Mouse (Mus musculus) midbrain, postnatal 0 days (tissue): ENCODE data around the gene Rfxank. TPM values are rescaled to one million over a fixed set of nuclear protein-coding genes. Genes with fewer than 3 reads are reported as not detected.

Source experiments
- ATAC-seq: fragments of 200-750 bp; cut with Nextera tagmentation; 2 replicates; pipeline ENCODE4 v1.8.0; 2017; ENCODE audit warnings: moderate number of reproducible peaks, mild to moderate bottlenecking, moderate TSS enrichment, moderate library complexity; ENCODE audit not compliant: low FRiP score
- DNase-seq: peaks from one replicate; pipeline ENCODE4 v3.0.0-alpha.2; 2015; ENCODE audit warnings: low spot score
- H3K27ac ChIP-seq: fragments of 300-500 bp; sonication (generic); 2 replicates; pipeline ENCODE4 v1.5.1; 2014; ENCODE audit warnings: low read depth, mild to moderate bottlenecking, low read length, mixed read lengths
- H3K27me3 ChIP-seq: fragments of 300-500 bp; sonication (generic); 2 replicates; pipeline ENCODE4 v1.6.1; 2014; ENCODE audit warnings: low read length, control low read depth, mixed read lengths; ENCODE audit not compliant: insufficient read depth
- H3K36me3 ChIP-seq: fragments of 300-500 bp; sonication (generic); 2 replicates; pipeline ENCODE4 v1.6.1; 2014; ENCODE audit warnings: low read length, control low read depth, mixed read lengths; ENCODE audit not compliant: insufficient read depth
- H3K4me1 ChIP-seq: fragments of 300-500 bp; sonication (generic); 2 replicates; pipeline ENCODE4 v1.6.1; 2014; ENCODE audit warnings: mild to moderate bottlenecking, control low read depth, antibody characterized with exemption, low read length, mixed read lengths; ENCODE audit not compliant: insufficient read depth
- H3K4me2 ChIP-seq: fragments of 300-500 bp; sonication (generic); 2 replicates; pipeline ENCODE4 v1.6.1; 2014; ENCODE audit warnings: low read depth, mild to moderate bottlenecking, low read length, mixed read lengths; ENCODE audit not compliant: poor library complexity, severe bottlenecking
- H3K4me3 ChIP-seq: fragments of 300-500 bp; sonication (generic); 2 replicates; pipeline ENCODE4 v1.5.1; 2014; ENCODE audit warnings: low read depth, mild to moderate bottlenecking, low read length, moderate library complexity
- H3K9ac ChIP-seq: fragments of 300-500 bp; sonication (generic); replicated peaks from 2 replicates; pipeline ENCODE4 v1.6.1; 2014; ENCODE audit warnings: mild to moderate bottlenecking, low read length, moderate library complexity, mixed read lengths; ENCODE audit not compliant: poor library complexity, severe bottlenecking
- H3K9me3 ChIP-seq: fragments of 300-500 bp; sonication (generic); 2 replicates; pipeline ENCODE4 v1.6.1; 2016; ENCODE audit warnings: low read length, control low read depth
- CTCF ChIP-seq: IDR thresholded peaks from 2 replicates; pipeline ENCODE4 v1.5.1; 2016; ENCODE audit warnings: antibody characterized with exemption, mild to moderate bottlenecking
- WGBS: fragments of 180-500 bp; shearing (Covaris S2); extraction: QIAGEN DNeasy Blood & Tissue Kit; methylation state at CpG from one replicate; pipeline ENCODE4 v1.1.7; 2014; 5-methylcytosine and 5-hydroxymethylcytosine counted together
- polyA plus RNA-seq: library from polyadenylated mRNA; unstranded; fragments of >200 nt; fragmentation: Nextera tagmentation; extraction: Ambion mirVana; gene quantifications from 2 replicates; pipeline ENCODE4 v1.2.1, GENCODE M21; 2015
- total RNA-seq: library from RNA; depleted of rRNA; stranded (reverse); fragments of >200 nt; gene quantifications from 2 replicates; pipeline ENCODE4 v1.2.3, GENCODE M21; 2014

Gene Rfxank
- total and polyA plus RNA-seq, 2 experiments from 2014 or later: 7.4 to 12.3 TPM

GRCm38 (mm10) chr8:70178231-70178630 lies 39.3 kb upstream of the Rfxank start:
- DNase-seq (no peak), ATAC-seq (no peak)
- Histone ChIP-seq H3K4me2 (no peak overlapping the region), H3K4me1 (0 out of 2 replicates have a peak, but pooled peaks cover 2% of the 10 kb centered on the region), H3K27me3 (no peaks in the 10 kb centered on the region), H3K9me3 (no peaks in the 10 kb centered on the region), H3K9ac (no peak overlapping the region), H3K36me3 (peaks cover 20% of the 10 kb centered on the region), H3K4me3 (no peak overlapping the region), H3K27ac (no peak overlapping the region)
- 92% methylated on average over 2 of the region's 2 CpGs for WGBS
- no peak for TF ChIP-seq CTCF

- ATAC-seq: no peak
- DNase-seq: no peak
- 90% methylated on average over 7 of the region's 7 CpGs for WGBS
- Histone ChIP-seq H3K9me3 (no peaks in the 10 kb centered on the region), H3K4me2 (no peak overlapping the region), H3K9ac (no peak overlapping the region), H3K4me1 (peaks cover 5% of the 10 kb centered on the region; the same call in 1 of the 2 replicates), H3K27me3 (no peaks in the 10 kb centered on the region), H3K27ac (no peak overlapping the region), H3K36me3 (no peaks in the 10 kb centered on the region), H3K4me3 (no peak overlapping the region)
- no peak for TF ChIP-seq CTCF
Observed at GRCm38 (mm10) chr8:70174079-70174478, 35.1 kb upstream of the Rfxank start.

DNA sequence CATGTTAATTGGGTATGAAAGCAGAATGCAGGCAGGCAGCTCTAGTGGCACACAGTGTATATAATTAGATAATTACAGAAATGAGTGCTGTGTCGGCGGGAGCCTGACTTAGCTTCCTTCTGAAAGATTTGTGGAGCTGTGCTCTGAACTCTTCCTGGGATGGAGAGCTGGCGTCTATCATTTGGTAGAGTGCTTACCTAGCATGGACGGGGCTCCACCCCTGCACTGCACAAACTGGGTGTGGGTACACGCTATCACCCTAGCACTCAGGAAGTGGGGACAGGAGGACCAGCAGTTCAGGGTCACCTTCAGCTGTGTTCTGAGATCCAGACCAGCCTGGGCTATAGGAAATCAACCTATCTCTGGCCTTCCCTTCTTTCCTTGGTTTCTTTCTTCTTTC lies 34.4 kb upstream of the Rfxank start:
- H3K4me1 ChIP-seq: peaks cover 5% of the 10 kb centered on the region; the same call in 1 of the 2 replicates
- H3K4me2 ChIP-seq: no peak overlapping the region; the same call in 1 of the 2 replicates
- H3K9ac ChIP-seq: no peak overlapping the region; the same call in 1 of the 2 replicates
- no peaks in the 10 kb centered on the region for H3K9me3 ChIP-seq
- H3K27me3 ChIP-seq: no peaks in the 10 kb centered on the region
- DNase-seq (no peak), ATAC-seq (no peak)
- H3K4me3 ChIP-seq: no peak overlapping the region
- TF ChIP-seq CTCF: no peak
- 91% methylated on average over 5 of the region's 5 CpGs for WGBS
- no peaks in the 10 kb centered on the region for H3K36me3 ChIP-seq
- no peak overlapping the region for H3K27ac ChIP-seq

DNA sequence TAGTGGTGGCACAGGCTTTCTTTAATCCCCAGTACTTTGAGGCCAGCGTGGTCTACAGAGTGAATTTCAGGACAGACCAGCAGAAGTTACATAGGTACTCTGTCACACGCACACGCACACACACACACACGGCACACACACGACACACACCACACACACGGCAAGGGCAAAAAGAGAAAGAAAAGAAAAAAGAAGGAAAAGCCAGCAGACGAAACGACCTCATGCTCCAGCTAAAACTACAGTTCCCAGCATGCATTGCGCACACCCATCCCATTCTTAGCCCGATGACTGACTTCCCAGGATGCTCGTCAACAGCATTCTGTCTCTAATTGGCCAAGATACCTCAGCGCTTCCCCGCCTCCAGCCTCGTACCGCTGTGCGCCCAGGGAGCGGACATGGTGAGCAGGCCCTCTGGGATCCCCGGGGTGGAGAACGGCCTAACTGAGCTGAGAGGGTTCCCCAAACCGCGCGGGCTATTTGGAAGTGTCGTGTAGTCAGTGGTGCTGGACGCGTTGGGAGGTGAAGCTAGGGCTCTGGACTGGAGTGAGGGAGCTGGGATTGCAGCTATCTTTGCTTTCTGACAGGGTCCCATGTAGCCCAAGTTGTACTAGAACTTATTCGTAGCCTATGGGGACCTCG lies 33.2 kb upstream of the Rfxank start, which contains the start of gene Tmem161a:
Tmem161a (plus strand) TSS at position 314 of the 639 bp plus-strand sequence.
- Histone ChIP-seq H3K4me3 (peak within 1 kb of the TSS; percentile 56), H3K36me3 (no peaks in the 10 kb centered on the region), H3K9ac (peak within 1 kb of the TSS; percentile 62), H3K9me3 (no peaks in the 10 kb centered on the region), H3K4me2 (peak within 1 kb of the TSS; percentile 50), H3K27me3 (no peaks in the 10 kb centered on the region), H3K4me1 (peaks cover 6% of the 10 kb centered on the region; the same call in 1 of the 2 replicates), H3K27ac (peak within 1 kb of the TSS; percentile 39; the same call in 1 of the 2 replicates)
- peak; percentile 92 for ATAC-seq
- peak; percentile 96 for DNase-seq
- 2% methylated on average over 27 of the region's 27 CpGs for WGBS
- TF ChIP-seq CTCF: no peak

- 91% methylated on average over 7 of the region's 7 CpGs for WGBS
- H3K9me3 ChIP-seq: no peaks in the 10 kb centered on the region
- peaks cover 9% of the 10 kb centered on the region; the same call in 1 of the 2 replicates for H3K4me1 ChIP-seq
- H3K27me3 ChIP-seq: no peaks in the 10 kb centered on the region
- H3K4me3 ChIP-seq: no peak overlapping the region
- no peak for TF ChIP-seq CTCF
- DNase-seq (no peak), ATAC-seq (no peak)
- no peak overlapping the region for H3K4me2 ChIP-seq
- no peaks in the 10 kb centered on the region for H3K36me3 ChIP-seq
- no peak overlapping the region for H3K27ac ChIP-seq
- H3K9ac ChIP-seq: no peak overlapping the region
Observed at GRCm38 (mm10) chr8:70171240-70171639, 32.3 kb upstream of the Rfxank start.

GRCm38 (mm10) chr8:70170748-70171147 lies 31.8 kb upstream of the Rfxank start:
- H3K27me3 ChIP-seq: peaks cover 4% of the 10 kb centered on the region; the same call in 1 of the 2 replicates
- 78% methylated on average over 3 of the region's 3 CpGs for WGBS
- H3K36me3 ChIP-seq: no peaks in the 10 kb centered on the region
- no peak overlapping the region for H3K4me3 ChIP-seq
- DNase-seq: no peak
- no peak for ATAC-seq
- no peak for TF ChIP-seq CTCF
- no peak overlapping the region for H3K4me2 ChIP-seq
- H3K4me1 ChIP-seq: peaks cover 9% of the 10 kb centered on the region; the same call in 1 of the 2 replicates
- no peaks in the 10 kb centered on the region for H3K9me3 ChIP-seq
- no peak overlapping the region for H3K9ac ChIP-seq
- no peak overlapping the region for H3K27ac ChIP-seq
